Mouse (Mus musculus) right cerebral cortex, postnatal 10 days (tissue): ENCODE data around the gene Sfmbt2.

Experiments used
- DNase-seq, 2 experiments: peaks; one replicate each; pipeline ENCODE4 v3.0.0; 2021; ENCODE audit warnings: low spot score in 2 of 2

The Sfmbt2 gene

GRCm38 (mm10) chr2:10372321-10372723 is 2.0 kb downstream of the Sfmbt2 start:
- DNase-seq, result peak; percentile 82

- DNase-seq, result peak; percentile 46 to 56
Measured at GRCm38 (mm10) chr2:10372776-10373507, 2.6 kb downstream of the Sfmbt2 start.

- DNase-seq, result peak; percentile 50 to 54
Measured at GRCm38 (mm10) chr2:10373508-10374206, 3.3 kb downstream of the Sfmbt2 start.

GRCm38 (mm10) chr2:10374207-10375023 is 4.1 kb downstream of the Sfmbt2 start:
- peak; percentile 57 to 74 for DNase-seq

- DNase-seq, result peak in 1 of 2 experiments; percentile 69
Measured at GRCm38 (mm10) chr2:10375024-10375372, 4.7 kb downstream of the Sfmbt2 start.

GRCm38 (mm10) chr2:10389988-10390387 is 19.7 kb downstream of the Sfmbt2 start:
- no peak for DNase-seq

GRCm38 (mm10) chr2:10390791-10391190 is 20.5 kb downstream of the Sfmbt2 start:
- DNase-seq, result no peak

GRCm38 (mm10) chr2:10395143-10395542 is 24.8 kb downstream of the Sfmbt2 start:
- peak; percentile 47 to 58 for DNase-seq

GRCm38 (mm10) chr2:10397790-10398189 is 27.5 kb downstream of the Sfmbt2 start:
- DNase-seq, result no peak

GRCm38 (mm10) chr2:10406151-10406550 is 35.8 kb downstream of the Sfmbt2 start:
- DNase-seq, result no peak

GRCm38 (mm10) chr2:10409422-10409821 is 39.1 kb downstream of the Sfmbt2 start:
- DNase-seq, result no peak

- no peak for DNase-seq
Measured at GRCm38 (mm10) chr2:10410069-10410468, 39.8 kb downstream of the Sfmbt2 start.

- no peak for DNase-seq
Measured at GRCm38 (mm10) chr2:10420944-10421420, 50.7 kb downstream of the Sfmbt2 start.

GRCm38 (mm10) chr2:10437290-10437689 is 67.0 kb downstream of the Sfmbt2 start:
- no peak for DNase-seq

GRCm38 (mm10) chr2:10441811-10442210 is 71.5 kb downstream of the Sfmbt2 start:
- no peak for DNase-seq

- DNase-seq, result no peak
Measured at GRCm38 (mm10) chr2:10453577-10453976, 83.3 kb downstream of the Sfmbt2 start.

- no peak for DNase-seq
Measured at GRCm38 (mm10) chr2:10458309-10458708, 88.0 kb downstream of the Sfmbt2 start.

- DNase-seq, result no peak
Measured at GRCm38 (mm10) chr2:10516516-10516915, 146.2 kb downstream of the Sfmbt2 start.

GRCm38 (mm10) chr2:10521719-10522415 is 151.6 kb downstream of the Sfmbt2 start:
- DNase-seq, result no peak

- no peak for DNase-seq
Measured at GRCm38 (mm10) chr2:10525622-10526021, 155.3 kb downstream of the Sfmbt2 start.

GRCm38 (mm10) chr2:10541762-10542161 is 171.5 kb downstream of the Sfmbt2 start:
- no peak for DNase-seq

- DNase-seq, result no peak
Measured at GRCm38 (mm10) chr2:10542388-10542787, 172.1 kb downstream of the Sfmbt2 start.
